Mouse (Mus musculus): ENCODE data around the gene Hck. TPM values are rescaled to one million over a fixed set of nuclear protein-coding genes. Genes with fewer than 3 reads are reported as not detected.
A peak's percentile ranks its signal among the peaks of the same experiment; 100 is the strongest.

The Hck gene
- polyA plus RNA-seq, 1 experiment = 0.10 TPM

- no peak within 1 kb of the TSS for H3K4me2 ChIP-seq (ENCODE audit: low read depth)
- H3K79me2 ChIP-seq (ENCODE audit: control insufficient read depth, insufficient read depth) = no peaks in the 10 kb centered on the region
- H3K36me3 ChIP-seq (ENCODE audit: control insufficient read depth, insufficient read depth) = no peaks in the 10 kb centered on the region
- H3K4me3 ChIP-seq = no peak within 1 kb of the TSS
- TF ChIP-seq SRF (IDR thresholded peaks at IDR 0.05; ENCODE audit: control insufficient read depth, insufficient read length, low read depth) = no peak
- no peak for TF ChIP-seq MYOG (IDR thresholded peaks at IDR 0.05; ENCODE audit: control insufficient read depth in 1 of 3, insufficient read depth in 1 of 3, insufficient read length in 2 of 3, low read depth in 2 of 3)
- TF ChIP-seq REST (IDR thresholded peaks at IDR 0.05; ENCODE audit: insufficient read depth, insufficient read length) = no peak
- TF ChIP-seq TCF12 (IDR thresholded peaks at IDR 0.05; ENCODE audit: insufficient read depth, poor library complexity, severe bottlenecking) = no peak
- TF ChIP-seq POLR2A (IDR thresholded peaks at IDR 0.05; ENCODE audit: insufficient read length, low read depth) = no peak
- no peak for TF ChIP-seq USF1 (IDR thresholded peaks at IDR 0.05; ENCODE audit: low read depth)
- TF ChIP-seq E2F4 (IDR thresholded peaks at IDR 0.05; ENCODE audit: insufficient read depth) = no peak
- TF ChIP-seq POLR2AphosphoS2 (IDR thresholded peaks at IDR 0.05; ENCODE audit: insufficient read length, low read depth) = no peak
- no peak for TF ChIP-seq MAX (IDR thresholded peaks at IDR 0.05; ENCODE audit: low read depth)
- TF ChIP-seq TCF3 (IDR thresholded peaks at IDR 0.05; ENCODE audit: insufficient read length, low read depth) = no peak
- no peak within 1 kb of the TSS for H3ac ChIP-seq (ENCODE audit: control insufficient read depth, insufficient read length)
- peaks cover 61% of the 10 kb centered on the region for H3K27me3 ChIP-seq (ENCODE audit: control insufficient read depth, insufficient read depth, insufficient read length)
Observed at GRCm38 (mm10) chr2:153065747-153066508, 42.3 kb upstream of the Hck start, which contains the start of gene Ccm2l. TSS of gene Ccm2l (plus strand) at chr2:153065955.

GRCm38 (mm10) chr2:153066991-153067390 lies 41.3 kb upstream of the Hck start:
- peaks cover 60% of the 10 kb centered on the region for H3K27me3 ChIP-seq (ENCODE audit: control insufficient read depth, insufficient read depth, insufficient read length)
- no peak overlapping the region for H3K4me3 ChIP-seq
- H3ac ChIP-seq (ENCODE audit: control insufficient read depth, insufficient read length) = no peak overlapping the region
- H3K79me2 ChIP-seq (ENCODE audit: control insufficient read depth, insufficient read depth) = no peaks in the 10 kb centered on the region
- TF ChIP-seq MYOG (IDR thresholded peaks at IDR 0.05; ENCODE audit: control insufficient read depth in 1 of 3, insufficient read depth in 1 of 3, insufficient read length in 2 of 3, low read depth in 2 of 3) (no peak), CEBPB (IDR thresholded peaks at IDR 0.05; ENCODE audit: insufficient read depth, poor library complexity, severe bottlenecking) (no peak), REST (IDR thresholded peaks at IDR 0.05; ENCODE audit: insufficient read depth, insufficient read length) (no peak), TCF12 (IDR thresholded peaks at IDR 0.05; ENCODE audit: insufficient read depth, poor library complexity, severe bottlenecking) (no peak)
- no peak overlapping the region for H3K4me2 ChIP-seq (ENCODE audit: low read depth)
- no peaks in the 10 kb centered on the region for H3K36me3 ChIP-seq (ENCODE audit: control insufficient read depth, insufficient read depth)

- no peak overlapping the region for H3K4me3 ChIP-seq
- no peaks in the 10 kb centered on the region for H3K79me2 ChIP-seq (ENCODE audit: control insufficient read depth, insufficient read depth)
- no peak overlapping the region for H3K4me2 ChIP-seq (ENCODE audit: low read depth)
- no peaks in the 10 kb centered on the region for H3K36me3 ChIP-seq (ENCODE audit: control insufficient read depth, insufficient read depth)
- no peak for TF ChIP-seq USF1 (IDR thresholded peaks at IDR 0.05; ENCODE audit: low read depth)
- TF ChIP-seq SRF (IDR thresholded peaks at IDR 0.05; ENCODE audit: control insufficient read depth, insufficient read length, low read depth) = no peak
- no peak for TF ChIP-seq TCF3 (IDR thresholded peaks at IDR 0.05; ENCODE audit: insufficient read length, low read depth)
- TF ChIP-seq POLR2AphosphoS2 (IDR thresholded peaks at IDR 0.05; ENCODE audit: insufficient read length, low read depth) = no peak
- TF ChIP-seq MYOG (IDR thresholded peaks at IDR 0.05; ENCODE audit: control insufficient read depth in 1 of 3, insufficient read depth in 1 of 3, insufficient read length in 2 of 3, low read depth in 2 of 3) = no peak
- no peak for TF ChIP-seq CEBPB (IDR thresholded peaks at IDR 0.05; ENCODE audit: insufficient read depth, poor library complexity, severe bottlenecking)
- TF ChIP-seq MYOD1 (IDR thresholded peaks at IDR 0.05; ENCODE audit: control insufficient read depth in 1 of 3, insufficient read length in 2 of 3, low read depth in 2 of 3) = no peak
- peaks cover 62% of the 10 kb centered on the region for H3K27me3 ChIP-seq (ENCODE audit: control insufficient read depth, insufficient read depth, insufficient read length)
- no peak overlapping the region for H3ac ChIP-seq (ENCODE audit: control insufficient read depth, insufficient read length)
Observed at GRCm38 (mm10) chr2:153070762-153071490, 37.3 kb upstream of the Hck start.

GRCm38 (mm10) chr2:153071491-153072184 lies 36.6 kb upstream of the Hck start:
- Histone ChIP-seq H3K4me3 (no peak overlapping the region), H3K27me3 (ENCODE audit: control insufficient read depth, insufficient read depth, insufficient read length) (peaks cover 64% of the 10 kb centered on the region)

More at GRCm38 (mm10) chr2:153071491-153072184, 36.6 kb upstream of the Hck start:
- Histone ChIP-seq H3K36me3 (ENCODE audit: control insufficient read depth, insufficient read depth) (no peaks in the 10 kb centered on the region), H3K4me2 (ENCODE audit: low read depth) (no peak overlapping the region), H3K79me2 (ENCODE audit: control insufficient read depth, insufficient read depth) (no peaks in the 10 kb centered on the region), H3ac (ENCODE audit: control insufficient read depth, insufficient read length) (no peak overlapping the region)
- TF ChIP-seq USF1 (IDR thresholded peaks at IDR 0.05; ENCODE audit: low read depth) (no peak), MYOD1 (IDR thresholded peaks at IDR 0.05; ENCODE audit: control insufficient read depth in 1 of 3, insufficient read length in 2 of 3, low read depth in 2 of 3) (peak in 2 of 3 experiments; percentile 89 to 96), TCF3 (IDR thresholded peaks at IDR 0.05; ENCODE audit: insufficient read length, low read depth) (peak; percentile 95), MYOG (IDR thresholded peaks at IDR 0.05; ENCODE audit: control insufficient read depth in 1 of 3, insufficient read depth in 1 of 3, insufficient read length in 2 of 3, low read depth in 2 of 3) (peak in 2 of 3 experiments; percentile 91 to 94)

Measured in myocyte (in vitro differentiated cells).